Mouse (Mus musculus) bone marrow, adult 2 months (tissue): ENCODE data around the gene Wdr34.

Experiments used
- CTCF ChIP-seq: fragments of 200-500 bp; IDR thresholded peaks from 2 replicates; pipeline ENCODE4 v1.5.1; 2011; ENCODE audit warnings: low read length, control low read depth; ENCODE audit not compliant: control insufficient read depth, insufficient read depth
- POLR2A ChIP-seq: fragments of 200-500 bp; IDR thresholded peaks from 2 replicates; pipeline ENCODE4 v1.6.1; 2011; ENCODE audit warnings: low read depth, mild to moderate bottlenecking, control low read depth, low read length, borderline replicate concordance; ENCODE audit not compliant: control insufficient read depth

DNA sequence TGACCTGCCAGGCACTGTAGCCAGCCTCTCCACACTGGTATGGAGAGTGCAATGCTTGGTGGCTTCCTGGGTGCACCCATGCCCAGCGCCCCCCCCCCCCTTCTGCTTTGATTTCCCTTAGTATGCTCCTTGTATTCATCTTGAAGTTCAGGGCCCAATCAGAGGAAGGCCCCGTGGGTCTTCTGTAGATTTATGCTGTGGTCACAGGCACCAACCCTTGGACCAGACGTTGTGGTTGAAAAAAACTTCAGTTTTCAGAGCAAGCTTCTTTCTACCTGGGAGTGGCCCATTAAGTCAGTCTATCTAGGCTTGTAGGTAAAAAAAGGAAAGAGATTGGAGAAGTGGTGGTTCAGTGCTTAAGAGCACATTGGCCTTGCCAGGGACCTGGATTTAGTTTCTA lies 15.1 kb upstream of the Wdr34 start:
- no peak for TF ChIP-seq CTCF
- TF ChIP-seq POLR2A, result no peak
